16 mouse cellular contexts compared by ENCODE assay signal in genomic region chr6:108705957-108706356, GRCm38 (mm10). TPM values are rescaled to one million over a fixed set of nuclear protein-coding genes. Genes with fewer than 3 reads are reported as not detected.
A peak's percentile ranks its signal among the peaks of the same experiment; 100 is the strongest.
DNase-seq lines count a peak whose midpoint lies in the region; ATAC-seq lines count a peak whose summit lies in the region.
"Had no signal": no experiment of that assay in that cellular context is flagged by ENCODE, and none has a peak within 500 bp of the region (broad histone marks: within the 10 kb centered on the region; RNA-seq: fewer than 3 reads in every experiment).

No protein-coding gene starts in this region.

- DNase-seq in cerebellum, adult 11 months, result peak; percentile 51
- no peak for DNase-seq in cerebellum, postnatal 4 days (ENCODE audit: low spot score in 2 of 2)
- DNase-seq in 416B (ENCODE audit: low read depth) (peak; percentile 33), ZHBTc4 (ENCODE audit: low read depth, low spot score) (peak; percentile 67)
- DNase-seq in cerebellum, adult 8-10 months, result peak; percentile 58
- no peak for DNase-seq in kidney, postnatal 25 days
- DNase-seq: gastrocnemius, postnatal 14 days; kidney, adult 8-10 months; lung, postnatal 4 days; right cerebral cortex, adult 18-20 months; thymus, postnatal 25 days had no signal

- ATAC-seq in megakaryocyte-erythroid progenitor cell, adult 5-6 weeks (replicated peaks; ENCODE audit: low FRiP score, low TSS enrichment, poor library complexity, severe bottlenecking), result no peak
- ATAC-seq in inflammation-experienced regulatory T-cells, adult 6 months, result no peak
- ATAC-seq: forebrain, embryonic 16.5 days; hindbrain, postnatal 0 days; midbrain, embryonic 13.5 days had no signal

RNA-seq across cellular contexts. Expression of gene Bhlhe40, which starts 45.5 kb away (rescaled TPM):
- total RNA-seq in megakaryocyte-erythroid progenitor cell, adult 5-6 weeks (2014; fragmentation: Nextera tagmentation), result 1.4 TPM in 1 of 2 replicates, not detected in the other
- total RNA-seq in megakaryocyte-erythroid progenitor cell, adult 5-6 weeks (2017), result 3.1 and 15.2 TPM in 2 replicates
- polyA plus RNA-seq in inflammation-experienced regulatory T-cells, adult 6 months (2017; shearing (Covaris generic)), result 100 to 1,000 TPM in 2 of 3 experiments, 10 to 100 TPM in 1; 98.8 to 258 (median 129) TPM

Comparison
In these comparisons a context has a peak if more than half of its experiments do, and no peak if none do; other contexts are left out.
1. DNase-seq: peak in cerebellum, adult 11 months (single experiment), 416B (single experiment), ZHBTc4 (single experiment) and cerebellum, adult 8-10 months (single experiment); none in cerebellum, postnatal 4 days (0 of 2) and kidney, postnatal 25 days (0 of 2).